Mouse (Mus musculus) spleen, adult 18-20 months (tissue): Measurements from ENCODE around the gene Tmem184b.

Source experiments
- DNase-seq, 2 experiments: peaks; one replicate each; pipeline ENCODE4 v3.0.0; 2022; ENCODE audit warnings: mixed read lengths in 2 of 2

Tmem184b gene

GRCm38 (mm10) chr15:79330521-79330920 is 72.8 kb downstream of the Tmem184b start:
- DNase-seq: no peak

- no peak for DNase-seq
Observed at GRCm38 (mm10) chr15:79329979-79330363, 73.4 kb downstream of the Tmem184b start.

GRCm38 (mm10) chr15:79329346-79329978 is 73.9 kb downstream of the Tmem184b start:
- no peak for DNase-seq

GRCm38 (mm10) chr15:79328939-79329275 is 74.5 kb downstream of the Tmem184b start:
- no peak for DNase-seq

GRCm38 (mm10) chr15:79328058-79328938 is 75.1 kb downstream of the Tmem184b start, which contains the start of gene Pla2g6:
Pla2g6 (minus strand) TSS chr15:79328390.
- peak; percentile 97 to 98 for DNase-seq

GRCm38 (mm10) chr15:79326971-79327961 is 76.1 kb downstream of the Tmem184b start:
- no peak for DNase-seq

- no peak for DNase-seq
Observed at GRCm38 (mm10) chr15:79326264-79326663, 77.1 kb downstream of the Tmem184b start.

GRCm38 (mm10) chr15:79325742-79326141 is 77.6 kb downstream of the Tmem184b start:
- DNase-seq: no peak

GRCm38 (mm10) chr15:79324373-79324772 is 79.0 kb downstream of the Tmem184b start:
- no peak for DNase-seq

GRCm38 (mm10) chr15:79323791-79324155 is 79.6 kb downstream of the Tmem184b start:
- DNase-seq: no peak

GRCm38 (mm10) chr15:79322991-79323790 is 80.2 kb downstream of the Tmem184b start:
- DNase-seq: peak in 1 of 2 experiments; percentile 30

GRCm38 (mm10) chr15:79322281-79322990 is 80.9 kb downstream of the Tmem184b start:
- DNase-seq: no peak

GRCm38 (mm10) chr15:79321733-79322190 is 81.6 kb downstream of the Tmem184b start:
- no peak for DNase-seq

- DNase-seq: no peak
Observed at GRCm38 (mm10) chr15:79313848-79314369, 89.5 kb downstream of the Tmem184b start.
